18 mouse cellular contexts compared by ENCODE assay signal in genomic region chr4:136302462-136302861, GRCm38 (mm10). TPM values are rescaled to one million over a fixed set of nuclear protein-coding genes. Genes with fewer than 3 reads are reported as not detected.
"Had no signal": no experiment of that assay in that cellular context is flagged by ENCODE, and none has a peak within 500 bp of the region (broad histone marks: within the 10 kb centered on the region; RNA-seq: fewer than 3 reads in every experiment).

No protein-coding gene starts in this region.

- H3K9me3 ChIP-seq: liver, embryonic 12.5 days; stomach, embryonic 15.5 days had no signal

- ATAC-seq: inflammation-experienced regulatory T-cells, adult 6 months; liver, embryonic 12.5 days; lung, postnatal 0 days; midbrain, embryonic 13.5 days had no signal

- H3K4me1 ChIP-seq: liver, embryonic 12.5 days; midbrain, embryonic 13.5 days; stomach, embryonic 15.5 days had no signal

- DNase-seq: kidney, adult 18-20 months; kidney, postnatal 10 days; kidney, postnatal 36 days; layer of hippocampus, postnatal 36 days; lung, embryonic 14.5 days; right cerebral cortex, adult 18-20 months; right cerebral cortex, postnatal 14 days; right cerebral cortex, postnatal 4 days; thymus, adult 18-20 months; thymus, postnatal 36 days had no signal

- H3K36me3 ChIP-seq: liver, embryonic 12.5 days; liver, embryonic 15.5 days; midbrain, embryonic 13.5 days; stomach, embryonic 15.5 days had no signal

- H3K9ac ChIP-seq: liver, embryonic 12.5 days; liver, embryonic 15.5 days; lung, embryonic 14.5 days; midbrain, embryonic 13.5 days; stomach, embryonic 15.5 days had no signal

- H3K27me3 ChIP-seq: midbrain, embryonic 13.5 days; stomach, embryonic 15.5 days had no signal

- H3K27ac ChIP-seq: left cerebral cortex, adult 2 months; liver, embryonic 12.5 days; liver, embryonic 15.5 days; macrophage; midbrain, embryonic 13.5 days; stomach, embryonic 15.5 days had no signal

- H3K4me3 ChIP-seq: left cerebral cortex, adult 2 months; liver, embryonic 12.5 days; liver, embryonic 15.5 days; midbrain, embryonic 13.5 days; stomach, embryonic 15.5 days had no signal

- H3K4me2 ChIP-seq: liver, embryonic 12.5 days; liver, embryonic 15.5 days; lung, embryonic 14.5 days; midbrain, embryonic 13.5 days; stomach, embryonic 15.5 days had no signal

RNA-seq across cellular contexts. Expression of gene Tcea3, which starts 54.9 kb away (rescaled TPM):
- polyA plus RNA-seq: macrophage had no signal
